Mouse (Mus musculus) limb, embryonic 14.5 days (tissue): ENCODE data around the gene Tmem50a. TPM values are rescaled to one million over a fixed set of nuclear protein-coding genes. Genes with fewer than 3 reads are reported as not detected.

Source experiments
- ATAC-seq: fragments of 200-750 bp; cut with Nextera tagmentation; 2 replicates; pipeline ENCODE4 v1.8.0; 2017; ENCODE audit warnings: low read depth, moderate number of reproducible peaks, moderate TSS enrichment; ENCODE audit not compliant: low FRiP score
- DNase-seq: peaks from one replicate; pipeline ENCODE4 v3.0.0-alpha.2; 2015; ENCODE audit warnings: low spot score
- H3K27ac ChIP-seq: fragments of 300-500 bp; sonication (generic); replicated peaks from 2 replicates; pipeline ENCODE4 v1.5.1; 2014; ENCODE audit warnings: low read depth, mild to moderate bottlenecking, low read length, moderate library complexity, mixed read lengths
- H3K27me3 ChIP-seq: fragments of 300-500 bp; sonication (generic); 2 replicates; pipeline ENCODE4 v1.6.1; 2014; ENCODE audit warnings: low read length, mixed read lengths; ENCODE audit not compliant: control insufficient read depth, insufficient read depth
- H3K36me3 ChIP-seq: fragments of 300-500 bp; sonication (generic); 2 replicates; pipeline ENCODE4 v1.6.1; 2014; ENCODE audit warnings: mild to moderate bottlenecking, low read length, moderate library complexity, mixed read lengths; ENCODE audit not compliant: control insufficient read depth, insufficient read depth
- H3K4me1 ChIP-seq: fragments of 300-500 bp; sonication (generic); 2 replicates; pipeline ENCODE4 v1.6.1; 2014; ENCODE audit warnings: antibody characterized with exemption, low read length, mixed read lengths; ENCODE audit not compliant: control insufficient read depth, insufficient read depth
- H3K4me2 ChIP-seq: fragments of 300-500 bp; sonication (generic); replicated peaks from 2 replicates; pipeline ENCODE4 v1.6.1; 2014; ENCODE audit warnings: low read depth, mild to moderate bottlenecking, low read length, moderate library complexity; ENCODE audit not compliant: severe bottlenecking
- H3K4me3 ChIP-seq: fragments of 300-500 bp; sonication (generic); replicated peaks from 2 replicates; pipeline ENCODE4 v1.5.1; 2014; ENCODE audit warnings: low read length
- H3K9ac ChIP-seq: fragments of 300-500 bp; sonication (generic); 2 replicates; pipeline ENCODE4 v1.6.1; 2014; ENCODE audit warnings: mild to moderate bottlenecking, low read depth, low read length, moderate library complexity; ENCODE audit not compliant: severe bottlenecking
- H3K9me3 ChIP-seq: fragments of 300-500 bp; sonication (generic); 2 replicates; pipeline ENCODE4 v1.6.1; 2016; ENCODE audit warnings: low read length; ENCODE audit not compliant: control insufficient read depth
- POLR2A ChIP-seq: fragments of 200-500 bp; IDR thresholded peaks from 2 replicates; pipeline ENCODE4 v1.8.0; 2012; ENCODE audit warnings: inconsistent platforms, mild to moderate bottlenecking, moderate library complexity, borderline replicate concordance; ENCODE audit not compliant: insufficient read depth, insufficient read length; ENCODE audit errors: extremely low read depth
- WGBS: fragments of 180-500 bp; shearing (Covaris S2); extraction: QIAGEN DNeasy Blood & Tissue Kit; methylation state at CpG from one replicate; pipeline ENCODE4 v1.1.7; 2014; 5-methylcytosine and 5-hydroxymethylcytosine counted together
- polyA plus RNA-seq, 2 experiments: library from polyadenylated mRNA; depleted of rRNA in 1 of 2; stranded (reverse) in 1 of 2; unstranded in 1 of 2; fragments of >200 nt; fragmentation: Nextera tagmentation in 1 of 2; extraction: Ambion mirVana in 1 of 2; gene quantifications; 2 replicates each; pipeline versions ENCODE4 v1.2.1 to v1.2.3; 2012 to 2014

Gene Tmem50a
- polyA plus RNA-seq, 2 experiments, result 119 to 166 TPM

- WGBS, result 67% methylated on average over 5 of the region's 5 CpGs
- H3K9me3 ChIP-seq, result no peaks in the 10 kb centered on the region
- H3K9ac ChIP-seq, result no peak overlapping the region
- DNase-seq (no peak), ATAC-seq (no peak)
- H3K27me3 ChIP-seq, result no peaks in the 10 kb centered on the region
- no peak for TF ChIP-seq POLR2A
- H3K4me2 ChIP-seq, result no peak overlapping the region
- no peak overlapping the region for H3K4me3 ChIP-seq
- H3K36me3 ChIP-seq, result peaks cover 49% of the 10 kb centered on the region
- no peak overlapping the region for H3K27ac ChIP-seq
- peaks cover 17% of the 10 kb centered on the region for H3K4me1 ChIP-seq
Observed at GRCm38 (mm10) chr4:134927815-134928463, 13.1 kb upstream of the Tmem50a start.

DNA sequence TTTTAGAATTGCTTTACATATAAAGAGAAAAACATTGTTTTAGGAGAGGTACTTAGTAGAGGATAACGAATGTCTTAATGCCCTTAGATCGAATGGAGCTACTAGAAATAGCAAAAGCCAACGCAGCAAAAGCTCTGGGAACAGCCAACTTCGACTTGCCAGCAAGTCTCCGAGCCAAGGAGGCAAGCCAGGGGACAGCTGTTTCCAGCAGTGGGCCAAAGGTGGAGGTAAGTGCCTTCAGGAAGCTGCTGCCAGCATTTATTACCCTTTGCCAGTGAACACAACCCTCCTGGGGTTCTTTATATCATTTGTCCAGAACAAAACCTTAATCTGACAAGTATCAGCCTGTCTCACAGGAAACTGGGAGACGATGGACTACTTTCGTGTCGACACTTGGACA, 10.4 kb upstream of the Tmem50a start:
- H3K4me3 ChIP-seq, result peak overlapping the region; percentile 99
- H3K9me3 ChIP-seq, result no peaks in the 10 kb centered on the region
- WGBS, result 71% methylated on average over 8 of the region's 8 CpGs
- no peak for DNase-seq
- no peak for TF ChIP-seq POLR2A
- H3K36me3 ChIP-seq, result peaks cover 43% of the 10 kb centered on the region
- no peaks in the 10 kb centered on the region for H3K27me3 ChIP-seq
- peaks cover 15% of the 10 kb centered on the region for H3K4me1 ChIP-seq
- no peak overlapping the region for H3K27ac ChIP-seq
- peak overlapping the region; percentile 97 for H3K4me2 ChIP-seq
- ATAC-seq, result no peak
- no peak overlapping the region; the same call in 1 of the 2 replicates for H3K9ac ChIP-seq

DNA sequence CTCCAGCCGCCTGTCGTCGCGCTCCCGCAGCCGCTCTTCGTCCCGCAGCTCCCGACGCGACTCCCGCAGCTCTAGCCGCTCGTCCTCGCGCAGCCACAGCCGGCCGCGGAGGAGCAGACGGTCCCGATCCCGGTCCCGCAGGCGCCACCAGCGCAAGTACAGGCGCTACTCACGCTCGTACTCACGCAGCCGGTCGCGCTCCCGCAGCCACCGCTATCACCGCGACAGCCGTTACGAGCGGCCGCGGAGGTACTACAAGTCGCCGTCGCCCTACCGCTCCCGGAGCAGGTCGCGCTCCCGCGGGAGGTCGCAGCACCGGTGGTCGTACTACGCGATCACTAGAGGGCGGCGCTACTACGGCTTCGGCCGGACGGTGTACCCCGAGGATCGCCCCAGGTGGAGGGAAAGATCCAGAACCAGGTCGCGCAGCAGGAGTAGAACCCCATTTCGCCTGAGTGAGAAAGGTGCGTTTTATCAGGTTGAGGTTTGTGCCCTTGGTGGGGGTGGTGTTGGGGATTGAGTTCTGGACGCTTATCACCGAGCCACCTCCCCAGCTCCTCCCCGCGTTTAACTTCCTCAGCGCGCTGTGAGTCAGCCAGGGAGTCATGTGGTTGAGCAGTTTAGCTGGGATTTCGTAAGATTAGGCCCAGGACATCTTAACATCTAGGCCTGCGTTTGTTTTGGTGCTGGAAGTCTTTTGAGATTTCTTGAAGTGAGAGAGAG, 9.4 kb upstream of the Tmem50a start:
- ATAC-seq (peak; percentile 17), DNase-seq (peak; percentile 46)
- TF ChIP-seq POLR2A, result no peak
- Histone ChIP-seq H3K9me3 (no peaks in the 10 kb centered on the region), H3K36me3 (peaks cover 43% of the 10 kb centered on the region), H3K4me3 (peak overlapping the region; percentile 99), H3K4me1 (peaks cover 15% of the 10 kb centered on the region), H3K27ac (peak overlapping the region; percentile 86), H3K4me2 (peak overlapping the region; percentile 97), H3K27me3 (no peaks in the 10 kb centered on the region), H3K9ac (peak overlapping the region; percentile 93)
- WGBS, result under 1% methylated on average over 55 of the region's 75 CpGs

DNA sequence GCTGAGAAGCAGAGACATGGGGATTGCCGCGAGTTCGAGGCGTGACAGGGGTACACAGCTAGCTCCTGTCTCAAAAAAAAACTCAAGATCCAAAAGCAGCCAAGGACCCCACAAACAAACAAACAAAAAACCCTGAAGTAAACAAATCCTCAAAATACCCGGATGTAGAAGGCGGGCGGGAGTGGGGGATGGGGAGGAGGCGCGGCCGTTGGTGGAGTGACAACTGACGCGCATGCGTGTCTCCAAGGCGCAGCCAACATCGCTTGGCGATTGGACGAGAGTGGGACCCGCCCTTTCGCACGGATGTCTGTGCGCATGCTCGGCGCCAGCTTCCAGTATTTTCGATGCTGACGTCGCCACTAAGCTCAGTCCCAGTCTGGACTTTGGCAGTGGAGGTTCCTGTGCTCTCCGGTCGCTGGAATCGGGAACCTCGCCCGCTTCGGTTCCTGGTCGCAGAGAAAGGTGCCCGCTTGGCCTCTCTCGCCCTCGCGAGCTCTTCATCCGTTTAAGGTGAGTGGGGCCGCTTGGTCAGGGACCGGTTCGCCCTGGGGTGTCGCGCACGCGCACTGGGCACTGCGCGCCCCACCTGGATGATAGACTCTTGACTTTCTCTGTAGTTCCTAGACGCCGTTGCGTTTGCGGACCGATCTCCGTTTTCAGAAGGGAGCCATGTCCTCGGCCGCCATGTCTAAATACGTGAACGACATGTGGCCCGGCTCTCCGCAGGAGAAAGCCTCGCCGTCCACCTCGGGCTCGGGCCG, 8.6 kb upstream of the Tmem50a start, which contains the start of gene Rsrp1:
Gene Rsrp1, plus strand, starts transcription at position 335 of the 761 bp plus-strand sequence.
- peak; percentile 100 for TF ChIP-seq POLR2A
- Histone ChIP-seq H3K27ac (peak within 1 kb of the TSS; percentile 88), H3K36me3 (peaks cover 40% of the 10 kb centered on the region), H3K4me2 (peak within 1 kb of the TSS; percentile 97), H3K9me3 (no peaks in the 10 kb centered on the region), H3K4me1 (peaks cover 15% of the 10 kb centered on the region), H3K27me3 (no peaks in the 10 kb centered on the region), H3K4me3 (peak within 1 kb of the TSS; percentile 99), H3K9ac (peak within 1 kb of the TSS; percentile 93)
- DNase-seq, result peak; percentile 100
- under 1% methylated on average over 64 of the region's 64 CpGs for WGBS
- peak; percentile 94 for ATAC-seq

- ATAC-seq (peak; percentile 60), DNase-seq (peak; percentile 67)
- H3K27ac ChIP-seq, result peak overlapping the region; percentile 88
- H3K9me3 ChIP-seq, result no peaks in the 10 kb centered on the region
- peak overlapping the region; percentile 99 for H3K4me3 ChIP-seq
- H3K4me1 ChIP-seq, result peaks cover 15% of the 10 kb centered on the region
- 0% methylated on average over 13 of the region's 13 CpGs for WGBS
- H3K9ac ChIP-seq, result peak overlapping the region; percentile 93
- peak overlapping the region; percentile 97 for H3K4me2 ChIP-seq
- H3K36me3 ChIP-seq, result peaks cover 35% of the 10 kb centered on the region
- TF ChIP-seq POLR2A, result no peak
- no peaks in the 10 kb centered on the region for H3K27me3 ChIP-seq
Observed at GRCm38 (mm10) chr4:134922925-134923244, 8.1 kb upstream of the Tmem50a start.
